Mouse (Mus musculus) testis, postnatal 10 days (tissue): ENCODE measurements around the gene Eln.
A peak's percentile ranks its signal among the peaks of the same experiment; 100 is the strongest.

Source experiments
- DNase-seq: peaks from one replicate; pipeline ENCODE4 v3.0.0; 2021; ENCODE audit warnings: low spot score

Gene Eln

DNA sequence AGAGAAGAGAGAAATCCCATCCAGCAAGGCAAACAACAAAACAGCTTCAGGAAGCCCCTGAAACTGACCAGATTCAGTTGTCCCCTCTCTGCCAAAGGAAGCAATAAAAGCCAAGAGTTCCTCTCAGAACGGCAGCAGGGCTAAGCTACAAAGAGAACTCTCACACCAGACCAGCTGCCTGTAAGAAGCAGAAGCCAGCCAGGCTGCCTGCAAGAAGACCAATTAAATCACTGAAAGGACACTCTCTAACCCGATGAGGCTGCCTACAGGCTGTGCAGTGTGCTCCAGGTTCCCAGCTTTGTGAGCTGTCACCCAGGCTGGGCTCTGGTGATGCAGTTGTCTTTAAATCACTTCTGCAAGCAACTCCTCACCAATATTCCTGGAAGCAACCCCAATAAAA lies 63.3 kb downstream of the Eln start:
- DNase-seq: no peak

DNA sequence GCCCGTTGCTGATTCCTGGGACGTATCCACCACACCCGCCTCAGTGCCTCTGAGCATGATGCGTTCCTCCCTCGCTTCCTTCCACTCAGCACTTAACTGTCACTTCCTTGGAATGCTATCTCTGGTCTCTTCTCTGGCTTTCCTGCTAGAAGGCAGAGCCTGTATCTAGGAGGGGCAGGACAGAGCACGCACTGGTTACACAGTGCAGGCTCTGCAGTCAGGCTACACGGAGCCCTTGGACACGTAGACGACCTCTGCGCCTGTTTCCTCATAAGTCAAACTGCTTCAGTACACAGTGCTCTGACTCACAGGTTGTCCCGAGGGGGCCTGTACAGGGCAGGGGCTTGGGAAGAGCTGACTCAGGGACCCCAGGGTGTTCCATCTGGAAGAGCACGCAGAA lies 66.9 kb downstream of the Eln start:
- DNase-seq: no peak

DNA sequence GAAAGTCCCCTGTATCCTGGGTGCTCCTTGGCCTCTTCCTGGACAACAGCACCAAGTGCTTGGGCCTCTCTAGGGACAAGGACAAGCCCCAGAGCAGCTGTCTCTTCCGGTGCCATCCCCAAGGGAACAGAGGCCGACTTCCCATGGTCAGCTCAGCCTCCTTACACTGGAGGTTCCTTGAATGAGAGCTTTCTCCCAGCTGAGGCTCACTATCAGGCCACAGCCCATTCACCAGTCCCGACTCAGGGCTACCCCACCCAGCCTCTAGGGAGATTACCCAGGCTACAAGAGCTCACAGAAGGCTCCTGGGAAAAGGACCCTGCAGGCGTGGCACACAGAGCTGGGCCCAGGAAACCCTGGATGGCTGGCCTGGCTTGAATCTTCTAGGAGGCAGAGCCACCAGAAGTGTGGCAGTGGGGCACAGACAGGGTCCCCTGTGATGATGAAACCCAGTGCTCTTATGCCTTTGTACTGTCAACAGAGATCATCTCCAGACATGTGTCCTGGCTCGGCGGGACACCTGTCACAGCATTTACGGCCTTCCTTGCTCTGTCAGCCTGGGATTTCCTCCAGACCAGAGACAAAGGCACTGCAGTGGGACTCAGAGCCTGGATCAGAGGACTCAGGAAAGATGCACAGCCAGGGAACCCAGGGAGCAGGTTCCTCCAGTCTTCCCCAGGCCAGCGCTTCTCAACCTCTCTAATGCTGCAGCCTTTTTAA lies 68.1 kb downstream of the Eln start:
- no peak for DNase-seq

DNA sequence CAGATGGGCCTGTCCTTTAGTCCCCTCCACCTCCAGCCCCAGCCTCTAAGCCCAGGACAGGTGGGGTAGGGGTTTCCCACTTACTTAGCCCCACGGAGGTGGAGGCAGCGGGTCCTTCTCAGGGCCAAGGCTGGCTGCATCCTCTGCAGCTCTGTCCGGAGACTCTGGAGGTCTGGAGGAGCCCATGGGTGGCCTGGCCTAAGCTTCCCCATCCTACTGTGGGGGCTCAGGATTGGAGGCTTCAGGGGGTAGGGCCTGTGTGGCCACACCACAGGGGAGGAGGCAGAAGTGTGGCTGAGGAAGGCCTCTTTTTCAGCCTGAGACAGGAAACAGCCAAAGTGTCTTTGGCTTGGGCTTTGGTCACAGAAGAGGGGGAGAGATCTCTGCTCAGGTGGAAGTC lies 69.1 kb downstream of the Eln start:
- no peak for DNase-seq

DNA sequence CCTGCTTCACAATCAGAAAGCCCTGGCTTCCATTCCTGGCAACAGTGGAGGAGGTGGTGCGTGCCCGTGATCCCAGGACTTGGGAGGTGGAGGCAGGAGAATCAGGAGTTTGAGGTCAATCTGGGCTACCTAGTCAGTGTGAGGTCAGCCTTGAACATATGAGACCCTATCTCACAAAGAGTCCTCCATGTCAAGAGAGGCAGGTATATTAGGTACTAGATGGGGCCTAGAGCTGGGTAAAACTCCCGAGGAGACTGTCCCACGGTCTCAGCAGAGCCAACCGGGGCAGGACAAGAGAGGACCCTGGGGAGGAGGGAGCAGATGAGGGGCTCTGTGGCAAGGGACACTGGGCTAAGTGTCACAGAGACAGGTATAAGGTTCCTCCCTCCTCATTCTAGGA lies 69.6 kb downstream of the Eln start:
- DNase-seq: no peak

DNA sequence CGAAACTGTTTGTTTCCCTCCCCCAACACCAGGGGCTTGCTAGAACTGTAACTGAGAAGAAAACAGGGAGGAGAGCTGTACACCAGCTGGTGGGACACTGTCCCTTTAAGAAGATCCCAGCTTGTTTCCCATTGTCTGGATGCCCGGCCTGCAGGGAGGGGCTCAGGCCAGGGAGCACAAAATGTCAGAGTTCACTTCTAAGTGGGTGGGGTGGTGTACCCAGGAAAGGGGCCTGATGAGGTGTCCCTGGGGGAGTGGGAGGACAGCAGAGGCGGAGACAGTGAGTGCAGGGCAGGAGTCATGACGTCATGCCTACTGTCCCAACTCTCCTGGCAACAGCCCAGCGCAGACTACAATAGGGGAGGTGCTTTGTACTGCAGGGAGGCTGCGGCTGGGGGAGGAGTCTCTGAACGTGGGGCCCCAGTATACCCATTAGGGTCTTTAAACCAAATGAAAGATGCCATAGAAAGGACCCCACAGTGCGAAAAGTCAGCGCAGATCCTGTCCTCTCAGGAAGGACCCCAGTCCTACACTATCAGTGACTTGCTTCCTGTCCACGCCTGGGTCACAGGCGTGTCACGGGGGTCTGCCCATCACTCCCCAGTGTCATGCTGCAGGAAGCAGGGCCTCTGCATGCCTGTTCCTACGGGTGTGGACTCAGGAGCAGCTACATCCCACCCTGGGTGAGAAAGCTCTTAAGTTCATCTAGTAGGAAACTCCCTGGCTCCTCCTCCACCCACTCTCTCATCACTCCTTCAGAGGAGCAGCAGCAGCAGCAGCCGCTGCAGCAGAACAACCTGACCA lies 71.0 kb downstream of the Eln start:
- peak; percentile 87 for DNase-seq

DNA sequence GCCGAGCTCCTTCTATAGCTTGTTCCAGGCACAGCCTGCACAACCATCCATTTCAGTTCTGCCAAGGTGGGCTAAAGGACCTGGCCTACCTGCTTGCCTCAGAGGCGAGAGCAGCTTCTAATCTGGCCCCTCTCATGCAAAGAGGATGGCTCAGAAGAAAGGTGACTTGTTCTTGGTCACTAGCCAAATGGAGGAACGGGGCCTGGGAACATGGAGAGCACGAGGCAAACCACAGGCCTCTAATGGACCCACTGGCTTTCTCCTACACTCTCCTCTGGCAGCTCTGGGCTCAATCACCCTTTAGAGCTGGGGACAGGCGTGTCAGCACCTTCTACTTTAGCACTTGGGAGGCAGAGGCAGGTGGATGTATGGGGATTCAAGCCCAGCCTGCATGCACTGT lies 72.1 kb downstream of the Eln start:
- DNase-seq: no peak

DNA sequence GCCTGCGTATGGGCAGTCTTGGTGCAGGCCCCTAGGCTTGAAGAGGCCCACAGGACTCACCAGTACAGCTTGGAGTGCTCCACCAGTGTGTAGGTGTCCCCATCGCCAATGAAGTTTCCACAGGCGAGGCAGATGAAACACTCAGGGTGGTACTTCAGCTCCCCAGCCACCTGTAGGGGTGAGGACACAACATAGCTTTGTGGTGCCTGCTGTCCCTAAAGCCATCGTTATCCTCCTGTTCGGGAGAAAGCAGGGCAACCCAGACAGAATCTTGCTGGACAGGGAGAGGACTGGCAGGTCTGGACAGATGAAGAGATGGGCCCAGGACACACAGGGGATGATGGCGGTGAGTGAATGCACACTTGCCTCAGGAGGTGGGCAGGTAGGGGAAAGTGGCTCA lies 74.5 kb downstream of the Eln start:
- DNase-seq: no peak

DNA sequence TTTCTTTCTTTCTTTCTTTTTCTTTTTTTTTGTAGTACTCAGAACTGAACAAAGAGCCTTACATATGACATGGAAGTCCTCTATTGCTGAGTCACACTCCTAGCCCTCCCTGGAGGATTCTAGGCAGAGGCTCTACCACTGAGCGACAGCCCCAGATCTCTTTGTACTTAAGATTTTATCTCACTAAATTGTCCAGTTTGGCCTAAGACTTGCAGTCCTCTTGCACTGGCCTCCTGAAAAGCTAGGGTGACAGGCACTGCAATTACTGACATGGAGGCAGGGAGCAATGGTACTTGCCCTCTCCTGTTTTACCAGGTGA lies 75.0 kb downstream of the Eln start:
- DNase-seq: no peak

DNA sequence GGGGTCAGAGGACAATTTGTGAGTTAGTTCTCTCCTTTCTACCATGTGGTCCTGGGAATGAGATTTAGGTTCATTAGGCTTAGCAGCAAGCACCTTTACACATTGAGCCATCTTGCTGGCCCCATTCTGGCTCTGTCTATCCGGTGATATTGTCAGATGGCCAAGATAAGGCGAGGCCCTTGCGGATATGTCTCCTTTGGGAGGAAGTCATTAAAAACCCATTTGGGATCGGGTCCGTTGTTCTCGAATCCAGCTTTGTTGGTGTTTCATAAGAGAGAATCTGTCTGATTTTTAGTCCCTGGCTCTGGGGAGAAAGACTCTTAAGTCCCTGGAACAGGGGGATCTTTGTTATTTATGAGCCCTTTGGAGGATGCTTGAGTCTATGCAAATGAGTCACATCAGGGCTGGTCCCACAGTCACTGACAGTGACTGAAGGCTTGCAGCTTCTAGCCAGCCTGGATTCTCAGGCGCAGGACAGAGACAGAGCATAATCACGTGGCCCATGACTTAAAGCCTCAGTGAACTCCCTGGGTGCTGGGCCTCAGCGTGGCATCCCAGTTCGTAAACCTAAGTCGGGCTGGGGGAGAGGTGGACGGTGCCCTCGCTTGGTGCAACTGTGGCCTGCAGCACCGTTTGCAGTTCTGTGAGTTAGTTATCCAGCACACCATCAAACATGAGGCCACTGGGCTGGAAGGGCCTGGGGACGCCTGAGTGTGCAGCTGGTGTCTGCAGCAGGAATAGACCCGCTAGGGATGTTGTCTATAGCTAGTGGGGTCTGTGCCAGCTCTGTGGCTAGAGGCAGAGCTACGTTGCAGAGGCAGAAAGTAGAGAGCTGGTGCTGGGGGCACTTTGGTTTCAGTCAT lies 75.6 kb downstream of the Eln start:
- DNase-seq: no peak

DNA sequence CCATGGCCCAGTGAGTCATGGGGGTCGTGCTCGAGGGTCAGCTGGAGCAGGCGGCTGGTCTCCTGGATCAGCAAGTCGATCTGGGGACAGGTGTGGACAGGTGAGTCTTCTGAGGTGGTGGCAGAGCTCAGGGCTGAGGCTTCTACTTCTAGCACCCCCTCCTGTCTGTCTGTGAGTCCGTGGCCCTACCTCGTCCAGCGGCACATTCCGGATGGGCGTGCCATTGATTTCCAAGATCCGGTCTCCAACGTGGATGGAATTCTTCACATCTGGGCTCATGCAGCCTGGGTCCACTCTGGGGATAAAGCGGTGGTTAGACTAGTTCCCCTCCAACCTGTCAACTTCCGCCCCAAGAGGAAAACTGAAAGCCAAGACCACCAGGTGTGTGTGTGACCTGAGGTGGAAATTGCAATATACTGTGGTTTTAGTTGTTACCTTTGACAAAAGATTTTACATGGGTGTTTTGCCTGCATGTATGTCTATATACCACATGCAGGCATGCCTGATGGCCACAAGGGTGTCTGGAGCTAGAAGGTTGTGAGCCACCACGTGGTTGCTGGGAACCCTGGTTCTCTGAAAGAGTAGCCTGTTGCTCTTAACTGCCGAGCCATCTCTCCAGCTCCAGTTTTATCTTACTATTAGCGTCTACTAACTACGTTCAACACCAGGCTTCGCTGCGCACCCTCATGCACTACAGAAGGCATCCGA lies 78.0 kb downstream of the Eln start:
- no peak for DNase-seq

DNA sequence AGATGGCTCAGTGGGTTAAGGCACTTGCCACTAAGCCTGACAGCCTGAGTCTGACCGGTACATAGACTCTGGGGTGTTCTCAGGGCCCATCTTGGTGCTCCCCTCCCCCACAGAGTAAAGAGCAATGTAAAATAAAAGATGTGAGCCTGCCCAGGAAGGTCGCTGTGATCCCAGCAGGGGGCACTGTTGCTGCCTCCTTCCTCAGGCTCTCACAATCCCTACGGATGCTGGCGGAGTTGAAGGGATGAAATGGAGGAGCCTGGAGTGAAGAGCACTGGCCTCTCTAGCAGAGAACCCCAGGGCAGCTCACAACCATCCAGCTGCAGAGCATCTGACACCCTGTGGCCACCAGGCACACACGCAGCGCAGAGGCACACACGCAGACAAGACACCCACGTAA lies 78.6 kb downstream of the Eln start:
- peak; percentile 62 for DNase-seq

DNA sequence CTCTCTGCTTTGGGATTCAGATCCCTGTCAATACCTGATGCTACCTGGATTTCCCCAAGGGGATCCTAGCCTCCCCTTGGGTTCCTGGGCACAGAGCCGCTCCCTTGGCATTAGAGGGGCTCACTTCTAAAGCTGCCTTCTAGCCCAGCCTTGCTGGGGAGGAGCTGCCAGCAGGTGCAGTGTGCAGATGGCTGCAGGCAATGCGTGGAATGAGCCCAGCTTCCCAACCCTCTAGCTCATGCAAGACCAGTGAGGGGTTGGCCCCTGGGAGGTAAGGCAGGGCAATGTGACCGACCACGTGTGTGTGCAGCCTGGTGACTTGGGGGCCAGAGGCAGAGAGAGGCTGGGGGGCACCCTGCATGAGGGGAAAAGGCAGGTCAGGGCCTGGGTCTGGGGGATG lies 90.4 kb downstream of the Eln start:
- DNase-seq: no peak
